Mouse (Mus musculus): ENCODE measurements around the gene Pla2g3.

GRCm38 (mm10) chr11:3538341-3538740 lies 50.3 kb downstream of the Pla2g3 start:
- TF ChIP-seq POLR2A (IDR thresholded peaks at IDR 0.05; ENCODE audit: extremely low read depth, insufficient read depth, low read length), result no peak
- no peak for TF ChIP-seq CTCF (IDR thresholded peaks at IDR 0.05; ENCODE audit: low read depth, low read length)

Measured in liver, adult 2 months (tissue).